Comparison of ENCODE assay signal across 36 mouse cellular contexts in genomic region chr6:53912112-53912782, GRCm38 (mm10).
DNase-seq lines count a peak whose midpoint lies in the region; ATAC-seq lines count a peak whose summit lies in the region.
"Had no signal": no experiment of that assay in that cellular context is flagged by ENCODE, and none has a peak within 500 bp of the region (broad histone marks: within the 10 kb centered on the region; RNA-seq: fewer than 3 reads in every experiment).

No protein-coding gene starts in this region.

- no peaks in the 10 kb centered on the region for H3K36me3 ChIP-seq in kidney, embryonic 16.5 days (ENCODE audit: insufficient read depth, low read length)
- no peaks in the 10 kb centered on the region for H3K36me3 ChIP-seq in embryonic facial prominence, embryonic 10.5 days (replicated peaks)
- no peaks in the 10 kb centered on the region for H3K36me3 ChIP-seq in limb, embryonic 12.5 days
- H3K36me3 ChIP-seq: embryonic facial prominence, embryonic 13.5 days; forebrain, embryonic 10.5 days; forebrain, embryonic 15.5 days; heart, embryonic 13.5 days; hindbrain, embryonic 15.5 days; midbrain, embryonic 10.5 days; neural tube, embryonic 12.5 days had no signal

- peaks cover 48% of the 10 kb centered on the region for H3K4me1 ChIP-seq in kidney, embryonic 16.5 days (ENCODE audit: insufficient read depth, low read length)
- H3K4me1 ChIP-seq in embryonic facial prominence, embryonic 10.5 days: peaks cover 69% of the 10 kb centered on the region
- H3K4me1 ChIP-seq in limb, embryonic 12.5 days (replicated peaks): peaks cover 46% of the 10 kb centered on the region

- H3K27ac ChIP-seq in kidney, embryonic 16.5 days (ENCODE audit: low read length): peak overlapping the region; percentile 75
- H3K27ac ChIP-seq in embryonic facial prominence, embryonic 10.5 days (replicated peaks): no peak overlapping the region
- peak overlapping the region; percentile 59; the same call in 1 of the 2 replicates for H3K27ac ChIP-seq in limb, embryonic 12.5 days
- H3K27ac ChIP-seq: embryonic facial prominence, embryonic 13.5 days; forebrain, embryonic 10.5 days; forebrain, embryonic 15.5 days; gastrocnemius, adult 2 months; heart, adult 2 months; heart, embryonic 13.5 days; hindbrain, embryonic 15.5 days; liver, embryonic 14.5 days; midbrain, embryonic 10.5 days; neural tube, embryonic 12.5 days had no signal

- 20% methylated on average over 6 of the region's 6 CpGs for WGBS in kidney, embryonic 16.5 days
- WGBS in embryonic facial prominence, embryonic 10.5 days: 70% methylated on average over 6 of the region's 6 CpGs
- 15% methylated on average over 6 of the region's 6 CpGs for WGBS in limb, embryonic 12.5 days

- ATAC-seq in kidney, embryonic 16.5 days (ENCODE audit: low FRiP score, low TSS enrichment): peak; percentile 49
- no peak for ATAC-seq in limb, embryonic 12.5 days (ENCODE audit: insufficient number of reproducible peaks, insufficient read depth, low FRiP score, low TSS enrichment, low read depth)
- ATAC-seq: activated CD4-positive, CD25-positive, alpha-beta regulatory T cell, adult 4 months; forebrain, embryonic 15.5 days; midbrain, embryonic 16.5 days had no signal

- DNase-seq in embryo, embryonic 10 days (ENCODE audit: low spot score): peak; percentile 39
- DNase-seq in embryo, embryonic 9.5 days (ENCODE audit: extremely low spot score): no peak
- DNase-seq in kidney, postnatal 36 days: no peak
- peak; percentile 8 for DNase-seq in embryonic facial prominence, embryonic 10.5 days (ENCODE audit: low spot score)
- no peak for DNase-seq in adrenal gland, postnatal 25 days
- DNase-seq in spleen, postnatal 14 days (ENCODE audit: low spot score in 2 of 2): no peak
- DNase-seq: adrenal gland, adult 2 months; cerebellum, adult 8-10 months; cerebellum, postnatal 25 days; gastrocnemius, adult 2 months; gastrocnemius, postnatal 36 days; heart, adult 2 months; heart, postnatal 10 days; kidney, adult 11 months; layer of hippocampus, postnatal 36 days; left cerebral cortex, postnatal 4 days; lung, adult 2 months; lung, postnatal 14 days; right cerebral cortex, adult 18-20 months; right cerebral cortex, postnatal 4 days; thymus, adult 2 months; thymus, postnatal 36 days had no signal

- no peak overlapping the region for H3K4me2 ChIP-seq in kidney, embryonic 16.5 days (replicated peaks; ENCODE audit: low read depth, low read length)
- H3K4me2 ChIP-seq in limb, embryonic 12.5 days: no peak overlapping the region
- H3K4me2 ChIP-seq: embryonic facial prominence, embryonic 13.5 days; forebrain, embryonic 15.5 days; heart, embryonic 13.5 days; hindbrain, embryonic 15.5 days; neural tube, embryonic 12.5 days had no signal

- H3K9me3 ChIP-seq in kidney, embryonic 16.5 days (ENCODE audit: low read length): no peaks in the 10 kb centered on the region
- no peaks in the 10 kb centered on the region for H3K9me3 ChIP-seq in embryonic facial prominence, embryonic 10.5 days
- no peaks in the 10 kb centered on the region for H3K9me3 ChIP-seq in limb, embryonic 12.5 days
- H3K9me3 ChIP-seq: embryonic facial prominence, embryonic 13.5 days; forebrain, embryonic 10.5 days; forebrain, embryonic 15.5 days; heart, embryonic 13.5 days; hindbrain, embryonic 15.5 days; midbrain, embryonic 10.5 days; neural tube, embryonic 12.5 days had no signal

- no peaks in the 10 kb centered on the region for H3K27me3 ChIP-seq in kidney, embryonic 16.5 days (ENCODE audit: insufficient read depth, low read length)
- H3K27me3 ChIP-seq in embryonic facial prominence, embryonic 10.5 days (replicated peaks; ENCODE audit: low read depth, poor library complexity, severe bottlenecking): 0 out of 2 replicates have a peak, but pooled peaks cover 4% of the 10 kb centered on the region
- no peaks in the 10 kb centered on the region for H3K27me3 ChIP-seq in limb, embryonic 12.5 days
- H3K27me3 ChIP-seq: CH12.LX; embryonic facial prominence, embryonic 13.5 days; forebrain, embryonic 15.5 days; heart, embryonic 13.5 days; hindbrain, embryonic 15.5 days; neural tube, embryonic 12.5 days had no signal

- H3K4me3 ChIP-seq in kidney, embryonic 16.5 days (ENCODE audit: low read length): no peak overlapping the region
- H3K4me3 ChIP-seq in embryonic facial prominence, embryonic 10.5 days: no peak overlapping the region
- no peak overlapping the region for H3K4me3 ChIP-seq in limb, embryonic 12.5 days (replicated peaks)
- H3K4me3 ChIP-seq: embryonic facial prominence, embryonic 13.5 days; forebrain, embryonic 10.5 days; forebrain, embryonic 15.5 days; gastrocnemius, adult 2 months; heart, adult 2 months; heart, embryonic 13.5 days; hindbrain, embryonic 15.5 days; midbrain, embryonic 10.5 days; myocyte; neural tube, embryonic 12.5 days had no signal

- no peak overlapping the region for H3K9ac ChIP-seq in kidney, embryonic 16.5 days (replicated peaks; ENCODE audit: low read length)
- no peak overlapping the region for H3K9ac ChIP-seq in limb, embryonic 12.5 days (replicated peaks)
- H3K9ac ChIP-seq: embryonic facial prominence, embryonic 13.5 days; forebrain, embryonic 15.5 days; heart, embryonic 13.5 days; hindbrain, embryonic 15.5 days; liver, embryonic 14.5 days; neural tube, embryonic 12.5 days had no signal

Comparison
In these comparisons a context has a peak if more than half of its experiments do, and no peak if none do; other contexts are left out.
1. DNase-seq: peak in embryo, embryonic 10 days (single experiment) and embryonic facial prominence, embryonic 10.5 days (single experiment); none in embryo, embryonic 9.5 days (single experiment), kidney, postnatal 36 days (0 of 2), adrenal gland, postnatal 25 days (single experiment) and spleen, postnatal 14 days (0 of 2).